Mouse (Mus musculus) erythroblast, embryonic 14.5 days (primary cell): ENCODE data around the gene Tiparp.

Experiments used
- GATA1 ChIP-seq: IDR thresholded peaks from 2 replicates; pipeline ENCODE4 v1.6.1; 2012; ENCODE audit warnings: low read length, inconsistent platforms, mixed read lengths
- TAL1 ChIP-seq: IDR thresholded peaks from 3 replicates; pipeline ENCODE4 v1.6.1; 2012; ENCODE audit warnings: low read length, inconsistent platforms, mixed read lengths

DNA sequence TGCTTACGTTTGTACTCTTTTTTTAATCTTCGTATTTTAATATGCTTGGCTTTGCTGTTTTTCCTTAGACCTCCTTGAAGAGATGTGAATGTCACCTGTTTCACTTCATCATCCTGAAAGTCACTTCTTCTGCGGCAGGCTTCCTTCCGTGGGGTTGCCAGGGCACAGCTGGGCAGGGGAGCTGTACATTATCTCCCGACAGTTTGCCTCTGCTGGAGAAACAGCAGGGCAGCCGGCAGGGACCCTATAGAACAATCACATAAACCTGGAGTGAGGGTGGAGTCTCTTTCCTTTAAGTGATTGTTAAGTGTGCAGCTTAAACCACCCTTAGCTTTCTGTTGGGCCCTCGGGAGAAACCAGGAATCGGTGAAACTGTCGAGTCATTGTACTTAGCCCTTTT, 11.1 kb upstream of the Tiparp start:
- TF ChIP-seq GATA1 (no peak), TAL1 (no peak)
